Mouse (Mus musculus): ENCODE results near the gene Iqce. TPM values are rescaled to one million over a fixed set of nuclear protein-coding genes. Genes with fewer than 3 reads are reported as not detected.

Gene Iqce
- polyA plus RNA-seq, 1 experiment from 2014 or later: 13.4 TPM

GRCm38 (mm10) chr5:140614141-140614540 is 88.0 kb downstream of the Iqce start:
- H3K4me1 ChIP-seq (ENCODE audit: control insufficient read depth, insufficient read depth, low read length): peaks cover 24% of the 10 kb centered on the region
- H3K4me3 ChIP-seq (ENCODE audit: low read depth, low read length): no peak overlapping the region
- WGBS: 98% methylated on average over 10 of the region's 10 CpGs
- no peak overlapping the region for H3K27ac ChIP-seq (ENCODE audit: low read depth, low read length)
- no peaks in the 10 kb centered on the region for H3K9me3 ChIP-seq (replicated peaks; ENCODE audit: control insufficient read depth, low read length)
- H3K4me2 ChIP-seq (ENCODE audit: low read length): no peak overlapping the region
- ATAC-seq (no peak), DNase-seq (ENCODE audit: low spot score) (no peak)
- no peaks in the 10 kb centered on the region for H3K27me3 ChIP-seq (replicated peaks; ENCODE audit: control insufficient read depth, insufficient read depth, low read length)
- H3K36me3 ChIP-seq (ENCODE audit: control insufficient read depth, insufficient read depth, low read length): peaks cover 29% of the 10 kb centered on the region
- H3K9ac ChIP-seq (ENCODE audit: low read length): no peak overlapping the region

GRCm38 (mm10) chr5:140612191-140612590 is 90.0 kb downstream of the Iqce start:
- H3K27ac ChIP-seq (ENCODE audit: low read depth, low read length): peak overlapping the region; percentile 97
- peaks cover 27% of the 10 kb centered on the region for H3K4me1 ChIP-seq (ENCODE audit: control insufficient read depth, insufficient read depth, low read length)
- 0 out of 2 replicates have a peak, but pooled peaks cover 3% of the 10 kb centered on the region for H3K27me3 ChIP-seq (replicated peaks; ENCODE audit: control insufficient read depth, insufficient read depth, low read length)
- 18% methylated on average over 18 of the region's 18 CpGs for WGBS
- peak overlapping the region; percentile 87 for H3K4me2 ChIP-seq (ENCODE audit: low read length)
- H3K4me3 ChIP-seq (ENCODE audit: low read depth, low read length): peak overlapping the region; percentile 64
- DNase-seq (ENCODE audit: low spot score): no peak
- peaks cover 26% of the 10 kb centered on the region for H3K36me3 ChIP-seq (ENCODE audit: control insufficient read depth, insufficient read depth, low read length)
- no peaks in the 10 kb centered on the region for H3K9me3 ChIP-seq (replicated peaks; ENCODE audit: control insufficient read depth, low read length)
- no peak for ATAC-seq
- peak overlapping the region; percentile 84 for H3K9ac ChIP-seq (ENCODE audit: low read length)

Other genes with a start within 250 kb of the Iqce start
- gene Chst12, start 196.8 kb downstream of the Iqce start, polyA plus RNA-seq (2014; fragmentation: Nextera tagmentation; extraction: Ambion mirVana): 11.6 and 15.3 TPM in 2 replicates
- 0.38 TPM in 1 of 2 replicates, not detected in the other for gene Grifin, start 137.3 kb downstream of the Iqce start, polyA plus RNA-seq (2014; fragmentation: Nextera tagmentation; extraction: Ambion mirVana)
- 30.9 TPM in 2 replicates for gene Lfng, start 95.1 kb downstream of the Iqce start, polyA plus RNA-seq (2014; fragmentation: Nextera tagmentation; extraction: Ambion mirVana)
- 65.8 and 72.3 TPM in 2 replicates for gene Ttyh3, start 53.3 kb downstream of the Iqce start, polyA plus RNA-seq (2014; fragmentation: Nextera tagmentation; extraction: Ambion mirVana)
- gene Brat1, start 2.6 kb upstream of the Iqce start, polyA plus RNA-seq (2014; fragmentation: Nextera tagmentation; extraction: Ambion mirVana): 14.3 and 19.8 TPM in 2 replicates
- 2.6 and 3.6 TPM in 2 replicates for gene Amz1, start 21.7 kb upstream of the Iqce start, polyA plus RNA-seq (2014; fragmentation: Nextera tagmentation; extraction: Ambion mirVana)
- gene Gna12, start 128.1 kb upstream of the Iqce start, polyA plus RNA-seq (2014; fragmentation: Nextera tagmentation; extraction: Ambion mirVana): 17.4 and 19.9 TPM in 2 replicates